15 mouse cellular contexts compared by ENCODE assay signal in genomic region chr9:46257546-46257945, GRCm38 (mm10). TPM values are rescaled to one million over a fixed set of nuclear protein-coding genes. Genes with fewer than 3 reads are reported as not detected.
DNase-seq lines count a peak whose midpoint lies in the region; ATAC-seq and TF ChIP-seq lines count a peak whose summit lies in the region.
"Had no signal": no experiment of that assay in that cellular context is flagged by ENCODE, and none has a peak within 500 bp of the region (broad histone marks: within the 10 kb centered on the region; RNA-seq: fewer than 3 reads in every experiment).

No protein-coding gene starts in this region.

- no peak overlapping the region for H3K9ac ChIP-seq in intestine, embryonic 15.5 days
- H3K9ac ChIP-seq in intestine, postnatal 0 days (ENCODE audit: low read depth, low read length): no peak overlapping the region
- H3K9ac ChIP-seq in heart, embryonic 14.5 days (ENCODE audit: low read length): no peak overlapping the region
- H3K9ac ChIP-seq: hindbrain, embryonic 14.5 days; liver, embryonic 14.5 days; neural tube, embryonic 12.5 days had no signal

- no peaks in the 10 kb centered on the region for H3K27me3 ChIP-seq in intestine, embryonic 15.5 days (replicated peaks)
- H3K27me3 ChIP-seq in intestine, postnatal 0 days (replicated peaks; ENCODE audit: control insufficient read depth, insufficient read depth, low read length): no peaks in the 10 kb centered on the region
- H3K27me3 ChIP-seq in heart, embryonic 14.5 days (ENCODE audit: control insufficient read depth, insufficient read depth, low read length): no peaks in the 10 kb centered on the region
- no peaks in the 10 kb centered on the region for H3K27me3 ChIP-seq in limb, embryonic 10.5 days (ENCODE audit: low read depth, poor library complexity, severe bottlenecking)
- H3K27me3 ChIP-seq: neural tube, embryonic 12.5 days had no signal

- no peak overlapping the region for H3K27ac ChIP-seq in intestine, embryonic 15.5 days
- H3K27ac ChIP-seq in intestine, postnatal 0 days (ENCODE audit: low read depth, low read length): no peak overlapping the region
- H3K27ac ChIP-seq in heart, embryonic 14.5 days (replicated peaks in 1 of 2; ENCODE audit: control insufficient read depth in 1 of 2, insufficient read depth in 1 of 2, low read depth in 2 of 2, low read length in 2 of 2): peak overlapping the region in 1 of 2 experiments; percentile 76; a peak in 3 of 4 replicates
- no peak overlapping the region for H3K27ac ChIP-seq in limb, embryonic 10.5 days
- H3K27ac ChIP-seq: hindbrain, embryonic 14.5 days; liver, embryonic 14.5 days; neural tube, embryonic 12.5 days had no signal

- H3K36me3 ChIP-seq in intestine, embryonic 15.5 days: no peaks in the 10 kb centered on the region
- no peaks in the 10 kb centered on the region for H3K36me3 ChIP-seq in intestine, postnatal 0 days (ENCODE audit: control insufficient read depth, insufficient read depth)
- H3K36me3 ChIP-seq in heart, embryonic 14.5 days (ENCODE audit: control insufficient read depth, insufficient read depth, low read length): no peaks in the 10 kb centered on the region
- no peaks in the 10 kb centered on the region for H3K36me3 ChIP-seq in limb, embryonic 10.5 days
- H3K36me3 ChIP-seq: neural tube, embryonic 12.5 days had no signal

- H3K9me3 ChIP-seq in intestine, embryonic 15.5 days: no peaks in the 10 kb centered on the region
- no peaks in the 10 kb centered on the region for H3K9me3 ChIP-seq in intestine, postnatal 0 days (ENCODE audit: control insufficient read depth)
- H3K9me3 ChIP-seq in heart, embryonic 14.5 days (ENCODE audit: control insufficient read depth, low read length): no peaks in the 10 kb centered on the region
- no peaks in the 10 kb centered on the region for H3K9me3 ChIP-seq in limb, embryonic 10.5 days (replicated peaks)
- H3K9me3 ChIP-seq: neural tube, embryonic 12.5 days had no signal

- 84% methylated on average over 3 of the region's 3 CpGs for WGBS in intestine, embryonic 15.5 days
- WGBS in intestine, postnatal 0 days: 82% methylated on average over 3 of the region's 3 CpGs
- 79% methylated on average over 3 of the region's 3 CpGs for WGBS in heart, embryonic 14.5 days
- WGBS in limb, embryonic 10.5 days: 85% methylated on average over 3 of the region's 3 CpGs

- no peak overlapping the region for H3K4me2 ChIP-seq in intestine, embryonic 15.5 days (replicated peaks)
- H3K4me2 ChIP-seq in intestine, postnatal 0 days (replicated peaks; ENCODE audit: low read depth): no peak overlapping the region
- H3K4me2 ChIP-seq in heart, embryonic 14.5 days (ENCODE audit: low read length): no peak overlapping the region
- H3K4me2 ChIP-seq: hindbrain, embryonic 14.5 days; neural tube, embryonic 12.5 days had no signal

- 0 out of 2 replicates have a peak, but pooled peaks have one; percentile 28 for ATAC-seq in intestine, embryonic 15.5 days
- ATAC-seq in intestine, postnatal 0 days: no peak
- ATAC-seq in heart, embryonic 14.5 days (ENCODE audit: insufficient number of reproducible peaks, insufficient read depth, low FRiP score, low read depth): peak; percentile 62; the same call in 1 of the 2 replicates
- ATAC-seq: forebrain, embryonic 14.5 days had no signal

- H3K4me1 ChIP-seq in intestine, embryonic 15.5 days (replicated peaks): no peaks in the 10 kb centered on the region
- H3K4me1 ChIP-seq in intestine, postnatal 0 days (replicated peaks; ENCODE audit: control insufficient read depth, insufficient read depth, low read length): no peaks in the 10 kb centered on the region
- peaks cover 0 to 2% of the 10 kb centered on the region in 2 experiments; a peak in 1 of 4 replicates for H3K4me1 ChIP-seq in heart, embryonic 14.5 days (ENCODE audit: control insufficient read depth in 2 of 2, insufficient read depth in 2 of 2, low read length in 2 of 2)
- peaks cover 4% of the 10 kb centered on the region; the same call in 1 of the 2 replicates for H3K4me1 ChIP-seq in limb, embryonic 10.5 days
- H3K4me1 ChIP-seq: neural tube, embryonic 12.5 days had no signal

- TF ChIP-seq CTCF in intestine, postnatal 0 days (IDR thresholded peaks at IDR 0.05; ENCODE audit: low read depth): no peak

- H3K4me3 ChIP-seq in intestine, embryonic 15.5 days (replicated peaks): no peak overlapping the region
- H3K4me3 ChIP-seq in intestine, postnatal 0 days (ENCODE audit: low read depth, low read length): no peak overlapping the region
- no peak overlapping the region for H3K4me3 ChIP-seq in heart, embryonic 14.5 days (ENCODE audit: control insufficient read depth in 1 of 2, insufficient read depth in 1 of 2, low read depth in 1 of 2, low read length in 2 of 2)
- H3K4me3 ChIP-seq in limb, embryonic 10.5 days: no peak overlapping the region
- H3K4me3 ChIP-seq: neural tube, embryonic 12.5 days had no signal

- DNase-seq in R1 (ENCODE audit: low read depth, low spot score): peak; percentile 90
- DNase-seq in lung, postnatal 25 days (ENCODE audit: low spot score): peak; percentile 18
- no peak for DNase-seq in limb, embryonic 10.5 days (ENCODE audit: low spot score)
- DNase-seq in B cell, adult 2 months: no peak
- DNase-seq in spleen, postnatal 4 days (ENCODE audit: low spot score in 2 of 2): no peak
- DNase-seq: embryo, embryonic 11 days; thymus, postnatal 4 days had no signal

RNA-seq across cellular contexts. Expression of gene Apoa5, which starts 10.9 kb away (rescaled TPM):
- 0.38 TPM in 2 replicates for polyA plus RNA-seq in intestine, embryonic 15.5 days (2015; fragmentation: Nextera tagmentation; extraction: Ambion mirVana)
- polyA plus RNA-seq in intestine, postnatal 0 days (2015; fragmentation: Nextera tagmentation; extraction: Ambion mirVana): 0.56 and 0.64 TPM in 2 replicates
- polyA plus RNA-seq in heart, embryonic 14.5 days (2014; fragmentation: Nextera tagmentation; extraction: Ambion mirVana): not detected in 2 replicates
- 0.20 TPM in 1 of 2 replicates, not detected in the other for polyA plus RNA-seq in limb, embryonic 10.5 days (2016; fragmentation: Nextera tagmentation; extraction: Ambion mirVana)
- polyA plus RNA-seq: brain, embryonic 14.5 days; forebrain, embryonic 14.5 days; hindbrain, embryonic 14.5 days; neural tube, embryonic 12.5 days had no signal

RNA-seq across cellular contexts. Expression of gene Zpr1, which starts 15.3 kb away (rescaled TPM):
- polyA plus RNA-seq in intestine, embryonic 15.5 days (2015; fragmentation: Nextera tagmentation; extraction: Ambion mirVana): 57.2 and 63.2 TPM in 2 replicates
- 21.6 and 24.4 TPM in 2 replicates for polyA plus RNA-seq in intestine, postnatal 0 days (2015; fragmentation: Nextera tagmentation; extraction: Ambion mirVana)
- 31.5 and 33.0 TPM in 2 replicates for polyA plus RNA-seq in heart, embryonic 14.5 days (2014; fragmentation: Nextera tagmentation; extraction: Ambion mirVana)
- 77.1 and 80.9 TPM in 2 replicates for polyA plus RNA-seq in limb, embryonic 10.5 days (2016; fragmentation: Nextera tagmentation; extraction: Ambion mirVana)

RNA-seq across cellular contexts. Expression of gene Apoa4, which starts 17.1 kb away (rescaled TPM):
- polyA plus RNA-seq in intestine, embryonic 15.5 days (2015; fragmentation: Nextera tagmentation; extraction: Ambion mirVana): 576 and 837 TPM in 2 replicates
- 27,935 and 31,935 TPM in 2 replicates for polyA plus RNA-seq in intestine, postnatal 0 days (2015; fragmentation: Nextera tagmentation; extraction: Ambion mirVana)
- not detected in 2 replicates for polyA plus RNA-seq in heart, embryonic 14.5 days (2014; fragmentation: Nextera tagmentation; extraction: Ambion mirVana)
- 0.13 TPM in 1 of 2 replicates, not detected in the other for polyA plus RNA-seq in limb, embryonic 10.5 days (2016; fragmentation: Nextera tagmentation; extraction: Ambion mirVana)
- polyA plus RNA-seq: forebrain, embryonic 14.5 days; hindbrain, embryonic 14.5 days; neural tube, embryonic 12.5 days had no signal

RNA-seq across cellular contexts. Expression of gene Apoc3, which starts 22.1 kb away (rescaled TPM):
- polyA plus RNA-seq in intestine, embryonic 15.5 days (2015; fragmentation: Nextera tagmentation; extraction: Ambion mirVana): 247 and 325 TPM in 2 replicates
- polyA plus RNA-seq in intestine, postnatal 0 days (2015; fragmentation: Nextera tagmentation; extraction: Ambion mirVana): 8,073 and 8,903 TPM in 2 replicates
- not detected in 2 replicates for polyA plus RNA-seq in heart, embryonic 14.5 days (2014; fragmentation: Nextera tagmentation; extraction: Ambion mirVana)
- not detected in 2 replicates for polyA plus RNA-seq in limb, embryonic 10.5 days (2016; fragmentation: Nextera tagmentation; extraction: Ambion mirVana)
- polyA plus RNA-seq: brain, embryonic 14.5 days; forebrain, embryonic 14.5 days; hindbrain, embryonic 14.5 days; neural tube, embryonic 12.5 days had no signal

RNA-seq across cellular contexts. Expression of gene Bud13, which starts 25.3 kb away (rescaled TPM):
- 19.7 and 20.0 TPM in 2 replicates for polyA plus RNA-seq in intestine, embryonic 15.5 days (2015; fragmentation: Nextera tagmentation; extraction: Ambion mirVana)
- 6.4 and 8.0 TPM in 2 replicates for polyA plus RNA-seq in intestine, postnatal 0 days (2015; fragmentation: Nextera tagmentation; extraction: Ambion mirVana)
- polyA plus RNA-seq in heart, embryonic 14.5 days (2014; fragmentation: Nextera tagmentation; extraction: Ambion mirVana): 11.2 and 13.8 TPM in 2 replicates
- 36.6 and 37.4 TPM in 2 replicates for polyA plus RNA-seq in limb, embryonic 10.5 days (2016; fragmentation: Nextera tagmentation; extraction: Ambion mirVana)

Comparison
In these comparisons a context has a peak if more than half of its experiments do, and no peak if none do; other contexts are left out.
1. DNase-seq: peak in R1 (single experiment) and lung, postnatal 25 days (single experiment); none in limb, embryonic 10.5 days (single experiment), B cell, adult 2 months (0 of 2) and spleen, postnatal 4 days (0 of 2).
2. RNA of gene Apoa4, which starts 17.1 kb away (polyA plus RNA-seq): 27,935 to 31,935 TPM in intestine, postnatal 0 days and 576 to 837 TPM in intestine, embryonic 15.5 days; not detected in heart, embryonic 14.5 days and 0.13 TPM in limb, embryonic 10.5 days; every median in the first group is over 100 times any median in the second.